ENCODE assay signal across 8 mouse cellular contexts in genomic region chr4:32656918-32657662, GRCm38 (mm10). TPM values are rescaled to one million over a fixed set of nuclear protein-coding genes. Genes with fewer than 3 reads are reported as not detected.
A peak's percentile ranks its signal among the peaks of the same experiment; 100 is the strongest.
DNase-seq lines count a peak whose midpoint lies in the region; ATAC-seq lines count a peak whose summit lies in the region.

Gene Mdn1 (plus strand): TSS chr4:32657119.

- H3K27me3 ChIP-seq in intestine, embryonic 14.5 days (replicated peaks; ENCODE audit: control insufficient read depth, insufficient read depth, low read length) = no peaks in the 10 kb centered on the region

- peaks cover 8% of the 10 kb centered on the region for H3K4me1 ChIP-seq in intestine, embryonic 14.5 days (replicated peaks; ENCODE audit: control insufficient read depth, insufficient read depth, low read length)

- peak within 1 kb of the TSS; percentile 49 for H3K27ac ChIP-seq in intestine, embryonic 14.5 days (ENCODE audit: low read depth)

- ATAC-seq in intestine, embryonic 14.5 days (replicated peaks; ENCODE audit: low FRiP score, low TSS enrichment, low read depth) = peak; percentile 91

- H3K36me3 ChIP-seq in intestine, embryonic 14.5 days (ENCODE audit: control insufficient read depth, insufficient read depth, low read length) = peaks cover 16% of the 10 kb centered on the region

- peak within 1 kb of the TSS; percentile 71 for H3K4me3 ChIP-seq in intestine, embryonic 14.5 days (ENCODE audit: low read depth, low read length)

- H3K4me2 ChIP-seq in intestine, embryonic 14.5 days (ENCODE audit: low read length) = peak within 1 kb of the TSS; percentile 72

- intact Hi-C loops in left cerebral cortex, postnatal 14 days (cut with DNase I) = no loop called here

- no peaks in the 10 kb centered on the region for H3K9me3 ChIP-seq in intestine, embryonic 14.5 days (ENCODE audit: control insufficient read depth, low read length)

- WGBS in intestine, embryonic 14.5 days = under 1% methylated on average over 65 of the region's 68 CpGs

- H3K9ac ChIP-seq in intestine, embryonic 14.5 days (ENCODE audit: low read length) = peak within 1 kb of the TSS; percentile 66

- DNase-seq in adrenal gland, adult 18-20 months (ENCODE audit: low spot score in 2 of 2) = peak; percentile 96 to 97
- DNase-seq in embryo, embryonic 11 days = peak; percentile 98
- peak; percentile 90 for DNase-seq in gastrocnemius, postnatal 25 days
- peak; percentile 99 for DNase-seq in intestine, embryonic 14.5 days (ENCODE audit: low spot score)
- peak; percentile 97 to 98 for DNase-seq in left cerebral cortex, postnatal 14 days (ENCODE audit: low spot score in 2 of 2)
- peak; percentile 95 for DNase-seq in mesoderm, embryonic 11.5 days (ENCODE audit: low read depth, low spot score)
- DNase-seq in right cerebral cortex, postnatal 36 days (ENCODE audit: low spot score in 2 of 2) = peak; percentile 96 to 97
- DNase-seq in yolk sac, embryonic 10.5 days (ENCODE audit: low spot score) = peak; percentile 90

RNA-seq across cellular contexts. Expression of gene Mdn1, which starts in this region (rescaled TPM):
- total RNA-seq in adrenal gland, adult 18-20 months (2021) = 10 to 100 TPM; 27.7 to 29.6 TPM
- 1 to 10 TPM; 6.4 to 7.8 TPM for total RNA-seq in gastrocnemius, postnatal 25 days (2021)
- 19.4 and 23.4 TPM in 2 replicates for polyA plus RNA-seq in intestine, embryonic 14.5 days (2014; fragmentation: Nextera tagmentation; extraction: Ambion mirVana)
- total RNA-seq in left cerebral cortex, postnatal 14 days (2021) = 10 to 100 TPM; 22.2 to 28.0 TPM

Comparison
In these comparisons a context has a peak if more than half of its experiments do, and no peak if none do; other contexts are left out.
1. Peak in every context shown above with its lines: DNase-seq, ATAC-seq, H3K4me3 ChIP-seq and H3K27ac ChIP-seq.